Mouse (Mus musculus): Measurements from ENCODE around the gene Ptprt. TPM values are rescaled to one million over a fixed set of nuclear protein-coding genes. Genes with fewer than 3 reads are reported as not detected.

Ptprt gene
- total RNA-seq, 2 experiments from 2014 or later = 0.41 to 0.59 TPM

DNA sequence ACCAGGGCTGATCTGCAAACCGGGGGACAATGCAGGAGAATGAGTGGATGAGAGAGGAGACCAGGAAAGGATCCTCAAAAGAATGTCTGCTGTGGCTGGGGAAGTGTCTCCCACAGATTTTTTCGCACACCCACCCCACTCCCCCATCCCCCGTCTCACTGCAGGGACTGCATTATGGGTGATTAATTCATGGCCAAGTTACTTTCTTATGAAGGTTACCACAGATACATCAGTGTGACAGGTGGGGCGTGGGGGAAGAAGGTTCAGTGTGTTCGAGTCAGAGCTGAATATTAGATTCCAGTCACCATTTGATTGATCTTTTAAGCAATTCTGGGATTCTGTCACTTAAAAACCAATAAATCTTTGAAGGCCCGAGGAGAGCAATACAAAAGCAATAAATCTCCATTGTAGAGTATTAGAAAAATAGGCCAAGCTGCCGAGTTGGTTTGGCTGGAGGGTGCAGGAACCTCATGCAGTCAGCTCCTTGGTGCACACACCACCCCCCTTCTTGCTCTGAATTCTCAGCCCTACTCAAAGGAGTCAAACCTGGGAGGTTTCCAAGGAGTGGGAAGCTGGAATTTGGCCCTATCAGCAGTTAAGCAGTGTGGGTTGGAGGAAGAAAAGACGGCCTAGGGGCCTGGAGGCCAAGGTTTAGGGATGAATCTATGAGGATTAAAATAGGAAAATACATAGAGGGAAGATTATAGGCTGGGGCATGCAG, 854.5 kb downstream of the Ptprt start:
- DNase-seq = peak in 1 of 2 experiments; percentile 7
- intact Hi-C loops (cut with DNase I) = no loop called here

DNA sequence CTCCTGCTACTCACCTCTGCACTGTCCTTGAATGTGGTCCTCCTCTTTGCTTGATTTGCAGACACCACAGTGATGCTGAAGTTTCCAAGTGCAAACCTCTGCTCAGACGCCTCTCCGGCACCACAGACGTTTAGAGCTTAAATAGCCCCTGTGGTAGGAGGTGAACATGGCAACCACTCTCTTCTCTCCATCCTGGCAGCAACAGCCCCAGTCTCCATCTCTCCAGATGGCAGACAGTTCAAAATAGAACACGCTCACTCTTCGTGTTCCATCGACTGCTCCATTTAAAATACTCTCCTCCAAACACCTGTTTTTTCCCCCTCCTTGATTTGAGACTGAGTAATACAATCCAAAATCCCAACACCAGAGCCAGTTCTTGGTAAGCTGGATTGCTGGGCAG, 861.0 kb downstream of the Ptprt start:
- DNase-seq = no peak
- intact Hi-C loops (cut with DNase I) = no loop called here

GRCm38 (mm10) chr2:161767528-161767927, 893.4 kb downstream of the Ptprt start:
- intact Hi-C loops (cut with DNase I) = no loop called here
- no peak for DNase-seq

DNA sequence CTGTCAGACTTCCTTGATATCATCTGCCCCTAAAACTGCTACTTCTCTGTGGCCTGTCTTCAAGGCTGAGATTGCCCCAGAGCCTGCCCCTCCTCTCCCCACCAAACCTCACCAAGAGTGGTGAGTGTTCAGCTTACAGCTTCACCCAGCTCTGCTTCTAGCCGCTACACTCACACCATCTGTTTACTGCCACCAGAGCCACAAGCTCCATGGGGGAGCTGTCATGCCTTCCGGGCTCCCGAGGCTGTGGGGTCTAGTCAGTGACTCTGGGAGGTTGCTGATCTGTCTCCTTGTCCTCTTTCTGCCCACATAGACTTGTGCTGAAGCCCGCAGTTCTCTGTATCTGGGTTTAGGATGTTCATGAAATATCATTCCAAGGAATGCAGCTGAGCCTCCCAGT, 947.9 kb downstream of the Ptprt start:
- intact Hi-C loops (cut with DNase I) = no loop called here
- DNase-seq = no peak

GRCm38 (mm10) chr2:161709316-161709715, 951.6 kb downstream of the Ptprt start:
- intact Hi-C loops (cut with DNase I) = no loop called here
- DNase-seq = no peak

GRCm38 (mm10) chr2:161706386-161706915, 954.5 kb downstream of the Ptprt start:
- DNase-seq = no peak
- intact Hi-C loops (cut with DNase I) = no loop called here

DNA sequence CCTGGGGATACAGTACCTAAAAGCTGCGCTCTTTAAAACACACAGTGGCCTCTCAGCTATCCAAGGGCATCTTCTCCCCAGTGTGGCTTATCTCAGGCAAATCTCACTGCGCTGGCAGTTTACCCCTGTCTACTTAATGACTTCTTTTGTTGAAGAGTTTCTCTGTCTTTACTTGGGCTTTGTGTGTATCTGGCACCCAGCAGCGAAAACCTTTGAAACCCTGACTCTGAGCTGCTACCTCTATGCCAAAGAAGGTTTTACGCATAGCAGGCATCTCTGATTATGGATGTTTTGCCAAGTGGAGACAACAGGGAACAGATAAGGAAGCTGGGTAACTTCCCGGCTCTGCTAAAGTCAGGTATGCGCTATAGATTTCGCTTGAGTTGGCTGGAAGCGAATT, 956.1 kb downstream of the Ptprt start:
- intact Hi-C loops (cut with DNase I) = no loop called here
- no peak for DNase-seq

GRCm38 (mm10) chr2:161704410-161704809, 956.5 kb downstream of the Ptprt start:
- intact Hi-C loops (cut with DNase I) = no loop called here
- peak; percentile 13 to 32 for DNase-seq

DNA sequence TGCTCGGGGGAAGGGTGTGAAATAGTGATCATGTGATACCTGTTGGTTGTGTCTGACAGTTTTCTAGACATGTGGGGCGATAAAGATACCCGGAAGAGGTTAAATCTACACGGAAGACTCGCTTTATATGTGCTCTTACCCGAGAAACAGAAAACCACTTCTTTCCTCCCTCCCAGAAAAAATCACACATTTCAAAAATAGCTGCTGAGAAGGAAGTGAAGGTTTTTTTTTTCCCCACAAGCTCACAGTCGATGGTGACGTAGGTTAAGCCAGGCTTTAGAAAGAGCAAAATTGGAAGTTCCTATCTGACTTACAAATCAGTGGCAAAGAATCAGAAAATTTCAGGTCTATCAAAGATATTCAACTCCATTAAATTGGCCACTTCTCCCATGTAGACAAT, 965.1 kb downstream of the Ptprt start:
- intact Hi-C loops (cut with DNase I) = no loop called here
- DNase-seq = no peak

GRCm38 (mm10) chr2:161668302-161668986, 992.5 kb downstream of the Ptprt start:
- no peak for DNase-seq
- intact Hi-C loops (cut with DNase I) = no loop called here

- DNase-seq = no peak
- intact Hi-C loops (cut with DNase I) = no loop called here
Measured at GRCm38 (mm10) chr2:161661912-161662311, 999.0 kb downstream of the Ptprt start.

DNA sequence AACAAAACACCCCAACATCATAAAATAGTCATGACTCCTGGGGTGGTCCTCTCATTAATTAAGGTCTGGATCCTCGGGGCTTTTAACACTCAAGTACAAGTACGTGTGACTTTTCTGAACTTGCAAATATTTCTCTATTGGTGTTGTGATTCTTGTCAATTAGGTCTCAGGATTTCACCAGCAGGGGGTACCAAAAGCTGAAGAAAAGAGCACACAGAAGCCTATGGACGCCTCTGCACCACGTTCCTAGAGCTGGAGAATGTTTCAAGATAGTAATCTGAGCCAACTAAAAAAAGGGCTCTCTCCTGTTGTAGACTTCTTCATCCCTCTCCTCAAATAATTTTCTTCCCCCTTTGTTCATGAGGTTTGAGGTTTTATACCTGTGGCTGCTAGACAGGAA, 1000.1 kb downstream of the Ptprt start:
- peak in 1 of 2 experiments; percentile 2 for DNase-seq
- intact Hi-C loops (cut with DNase I) = no loop called here

GRCm38 (mm10) chr2:161657046-161657445, 1003.9 kb downstream of the Ptprt start:
- no peak for DNase-seq
- intact Hi-C loops (cut with DNase I) = no loop called here

- intact Hi-C loops (cut with DNase I) = no loop called here
Measured at GRCm38 (mm10) chr2:161656632-161657031, 1004.3 kb downstream of the Ptprt start.

DNA sequence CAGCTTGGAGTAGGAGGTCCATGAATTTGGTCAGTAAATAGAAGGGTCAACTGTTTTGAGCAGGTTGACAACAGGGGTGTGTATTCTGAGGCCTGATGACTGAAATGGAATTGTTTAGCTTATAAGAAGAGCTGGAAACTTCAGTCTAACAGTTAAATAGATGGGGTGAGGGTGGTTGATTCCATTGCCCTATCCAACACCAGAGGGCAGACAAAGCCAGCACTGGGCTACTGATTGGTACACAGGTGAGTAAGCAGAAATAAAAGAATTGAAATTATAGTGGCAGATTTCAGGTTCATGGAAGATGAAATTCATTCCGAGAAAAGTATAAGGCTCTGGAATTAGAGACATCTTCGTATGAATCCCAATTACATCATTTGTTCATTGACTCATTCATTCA, 1020.1 kb downstream of the Ptprt start:
- no peak for DNase-seq
- intact Hi-C loops (cut with DNase I) = no loop called here

More at GRCm38 (mm10) chr2:161656632-161657031, 1004.3 kb downstream of the Ptprt start:
- no peak for DNase-seq

GRCm38 (mm10) chr2:161634084-161634483, 1026.9 kb downstream of the Ptprt start:
- intact Hi-C loops (cut with DNase I) = no loop called here
- DNase-seq = no peak

GRCm38 (mm10) chr2:161625896-161626295, 1035.1 kb downstream of the Ptprt start:
- DNase-seq = no peak
- intact Hi-C loops (cut with DNase I) = no loop called here

GRCm38 (mm10) chr2:161608401-161608800, 1052.5 kb downstream of the Ptprt start:
- DNase-seq = no peak
- intact Hi-C loops (cut with DNase I) = no loop called here

- DNase-seq = no peak
Measured at GRCm38 (mm10) chr2:161607372-161607771, 1053.6 kb downstream of the Ptprt start.

DNA sequence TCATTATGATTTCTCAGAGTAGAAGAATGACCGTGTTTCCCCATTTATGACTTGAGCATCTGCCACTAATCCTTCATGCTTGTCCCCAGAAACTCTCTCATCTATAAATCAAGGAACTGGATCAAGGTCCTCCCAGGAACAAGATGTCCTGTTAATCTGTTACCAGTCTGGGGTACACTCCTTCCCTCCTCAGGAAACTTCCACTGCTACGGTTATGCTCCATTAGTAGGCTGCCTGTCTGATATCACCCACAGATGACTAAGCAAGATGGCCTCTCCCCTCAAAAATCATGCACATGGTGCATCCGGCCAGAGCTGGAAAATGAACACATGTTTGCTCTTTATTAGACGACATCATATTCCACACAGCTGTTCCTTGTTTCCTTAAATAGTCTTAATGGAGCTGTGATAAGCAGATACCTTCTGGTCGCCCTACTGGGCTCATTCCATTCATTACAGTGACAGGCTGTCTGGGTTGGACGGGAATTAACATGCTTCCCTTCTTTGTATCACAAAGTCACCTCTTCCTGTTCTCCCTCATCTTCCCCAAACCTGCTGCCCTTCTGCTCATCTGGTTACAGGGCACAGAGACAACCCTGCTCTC, 1060.6 kb downstream of the Ptprt start:
- intact Hi-C loops (cut with DNase I) = no loop called here

More at GRCm38 (mm10) chr2:161607372-161607771, 1053.6 kb downstream of the Ptprt start:
- intact Hi-C loops (cut with DNase I) = no loop called here

DNA sequence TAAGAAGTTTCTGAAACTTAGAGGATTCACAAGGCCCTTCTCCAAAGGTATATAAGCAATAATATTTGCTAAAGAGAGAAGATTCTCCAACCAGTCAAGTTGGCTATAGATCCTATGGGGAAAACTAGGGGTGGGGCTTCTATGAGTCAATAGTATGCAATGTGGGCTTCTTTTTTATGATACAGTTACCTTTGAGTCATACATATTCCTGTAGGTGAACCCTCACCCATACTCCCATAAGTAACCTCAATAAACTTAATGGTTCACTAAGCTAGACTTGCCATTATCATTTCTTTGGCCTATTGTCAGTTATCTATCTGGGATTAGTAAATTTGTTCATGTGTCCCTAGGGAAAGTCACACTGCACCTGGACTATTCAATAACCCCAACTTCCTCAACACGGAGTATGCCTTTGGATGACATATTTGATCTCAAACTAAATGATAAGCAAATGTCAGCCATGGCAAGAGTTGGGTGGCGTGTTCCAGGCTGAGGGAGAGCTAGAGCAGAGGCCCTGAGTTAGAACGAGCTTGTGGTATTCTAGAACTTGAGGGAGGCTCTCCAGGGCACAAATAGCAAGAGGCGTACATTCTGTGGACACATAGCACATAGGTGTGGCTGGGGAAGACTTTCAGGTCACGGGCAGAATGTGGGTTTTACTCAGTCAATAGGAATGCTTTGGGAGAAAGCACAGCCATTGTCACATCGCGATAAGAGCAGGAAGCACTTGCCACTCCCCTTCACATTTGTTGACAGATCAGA, 1067.4 kb downstream of the Ptprt start:
- intact Hi-C loops (cut with DNase I) = no loop called here
- DNase-seq = no peak

More for the DNA sequence above, 1060.6 kb downstream of the Ptprt start:
- no peak for DNase-seq
